Mouse (Mus musculus): ENCODE data around the gene Gal3st2c. TPM values are rescaled to one million over a fixed set of nuclear protein-coding genes. Genes with fewer than 3 reads are reported as not detected.
"Not testable (repeated sequence)": the region's sequence is repeated elsewhere in the genome, so short reads cannot be mapped to it uniquely, and the experiment has no call there.

Gene Gal3st2c
- polyA plus RNA-seq (2015; fragmentation: Nextera tagmentation; extraction: Ambion mirVana), result not detected in 2 replicates

- H3K9me3 ChIP-seq (ENCODE audit: control insufficient read depth, low read length); H3K4me3 ChIP-seq (ENCODE audit: low read length); ATAC-seq (ENCODE audit: low read depth); H3K27me3 ChIP-seq (ENCODE audit: control insufficient read depth, insufficient read depth, low read depth, low read length); H3K4me1 ChIP-seq (replicated peaks; ENCODE audit: control insufficient read depth, insufficient read depth, low read length); H3K4me2 ChIP-seq (ENCODE audit: low read depth, low read length); H3K9ac ChIP-seq (ENCODE audit: low read length); H3K36me3 ChIP-seq (ENCODE audit: control insufficient read depth, insufficient read depth, low read length); H3K27ac ChIP-seq (ENCODE audit: low read length): not testable (repeated sequence)
- 77% methylated on average over 7 of the region's 8 CpGs for WGBS
Observed at GRCm38 (mm10) chr1:93990209-93990608, at the start of gene Gal3st2c. Gal3st2c (plus strand) TSS chr1:93990509.

GRCm38 (mm10) chr1:93949087-93949486 is 41.2 kb upstream of the Gal3st2c start:
- WGBS, result no CpG with 5 or more reads among the region's 11 CpGs
- not testable (repeated sequence) for H3K4me3 ChIP-seq (ENCODE audit: low read length); H3K9ac ChIP-seq (ENCODE audit: low read length); H3K4me2 ChIP-seq (ENCODE audit: low read depth, low read length); H3K27ac ChIP-seq (ENCODE audit: low read length); H3K4me1 ChIP-seq (replicated peaks; ENCODE audit: control insufficient read depth, insufficient read depth, low read length); H3K9me3 ChIP-seq (ENCODE audit: control insufficient read depth, low read length); H3K36me3 ChIP-seq (ENCODE audit: control insufficient read depth, insufficient read depth, low read length); H3K27me3 ChIP-seq (ENCODE audit: control insufficient read depth, insufficient read depth, low read depth, low read length)
- peak; percentile 60 for ATAC-seq (ENCODE audit: low read depth)

GRCm38 (mm10) chr1:93966489-93966888 is 23.8 kb upstream of the Gal3st2c start:
- WGBS, result no CpG with 5 or more reads among the region's 1 CpGs
- H3K36me3 ChIP-seq (ENCODE audit: control insufficient read depth, insufficient read depth, low read length), result not testable (repeated sequence)

GRCm38 (mm10) chr1:93970380-93970779 is 19.9 kb upstream of the Gal3st2c start:
- H3K27ac ChIP-seq (ENCODE audit: low read length); H3K9ac ChIP-seq (ENCODE audit: low read length); H3K36me3 ChIP-seq (ENCODE audit: control insufficient read depth, insufficient read depth, low read length); H3K4me3 ChIP-seq (ENCODE audit: low read length); H3K27me3 ChIP-seq (ENCODE audit: control insufficient read depth, insufficient read depth, low read depth, low read length); H3K4me1 ChIP-seq (replicated peaks; ENCODE audit: control insufficient read depth, insufficient read depth, low read length); ATAC-seq (ENCODE audit: low read depth); H3K4me2 ChIP-seq (ENCODE audit: low read depth, low read length); H3K9me3 ChIP-seq (ENCODE audit: control insufficient read depth, low read length): not testable (repeated sequence)
- WGBS, result 43% methylated on average over 2 of the region's 5 CpGs

More at GRCm38 (mm10) chr1:93966489-93966888, 23.8 kb upstream of the Gal3st2c start:
- not testable (repeated sequence) for H3K4me1 ChIP-seq (replicated peaks; ENCODE audit: control insufficient read depth, insufficient read depth, low read length); H3K4me2 ChIP-seq (ENCODE audit: low read depth, low read length); H3K9me3 ChIP-seq (ENCODE audit: control insufficient read depth, low read length); H3K27ac ChIP-seq (ENCODE audit: low read length); H3K27me3 ChIP-seq (ENCODE audit: control insufficient read depth, insufficient read depth, low read depth, low read length); H3K4me3 ChIP-seq (ENCODE audit: low read length); H3K9ac ChIP-seq (ENCODE audit: low read length); ATAC-seq (ENCODE audit: low read depth)

- not testable (repeated sequence) for H3K9me3 ChIP-seq (ENCODE audit: control insufficient read depth, low read length); H3K27me3 ChIP-seq (ENCODE audit: control insufficient read depth, insufficient read depth, low read depth, low read length)
- WGBS, result no CpG with 5 or more reads among the region's 4 CpGs
Observed at GRCm38 (mm10) chr1:93970797-93971196, 19.5 kb upstream of the Gal3st2c start.

GRCm38 (mm10) chr1:93975764-93976163 is 14.5 kb upstream of the Gal3st2c start:
- WGBS, result no CpG with 5 or more reads among the region's 4 CpGs
- H3K9me3 ChIP-seq (ENCODE audit: control insufficient read depth, low read length); H3K4me2 ChIP-seq (ENCODE audit: low read depth, low read length); H3K9ac ChIP-seq (ENCODE audit: low read length); H3K4me3 ChIP-seq (ENCODE audit: low read length); H3K36me3 ChIP-seq (ENCODE audit: control insufficient read depth, insufficient read depth, low read length); ATAC-seq (ENCODE audit: low read depth); H3K27me3 ChIP-seq (ENCODE audit: control insufficient read depth, insufficient read depth, low read depth, low read length); H3K27ac ChIP-seq (ENCODE audit: low read length); H3K4me1 ChIP-seq (replicated peaks; ENCODE audit: control insufficient read depth, insufficient read depth, low read length): not testable (repeated sequence)

More at GRCm38 (mm10) chr1:93970797-93971196, 19.5 kb upstream of the Gal3st2c start:
- H3K27ac ChIP-seq (ENCODE audit: low read length); ATAC-seq (ENCODE audit: low read depth); H3K9ac ChIP-seq (ENCODE audit: low read length); H3K4me3 ChIP-seq (ENCODE audit: low read length); H3K4me2 ChIP-seq (ENCODE audit: low read depth, low read length); H3K36me3 ChIP-seq (ENCODE audit: control insufficient read depth, insufficient read depth, low read length); H3K4me1 ChIP-seq (replicated peaks; ENCODE audit: control insufficient read depth, insufficient read depth, low read length): not testable (repeated sequence)

- not testable (repeated sequence) for H3K4me3 ChIP-seq (ENCODE audit: low read length); H3K27ac ChIP-seq (ENCODE audit: low read length); H3K9me3 ChIP-seq (ENCODE audit: control insufficient read depth, low read length); H3K36me3 ChIP-seq (ENCODE audit: control insufficient read depth, insufficient read depth, low read length); H3K4me1 ChIP-seq (replicated peaks; ENCODE audit: control insufficient read depth, insufficient read depth, low read length); H3K27me3 ChIP-seq (ENCODE audit: control insufficient read depth, insufficient read depth, low read depth, low read length); H3K9ac ChIP-seq (ENCODE audit: low read length); ATAC-seq (ENCODE audit: low read depth); H3K4me2 ChIP-seq (ENCODE audit: low read depth, low read length)
- no CpG with 5 or more reads among the region's 7 CpGs for WGBS
Observed at GRCm38 (mm10) chr1:93978287-93978686, 12.0 kb upstream of the Gal3st2c start.

GRCm38 (mm10) chr1:93980932-93981331 is 9.4 kb upstream of the Gal3st2c start:
- H3K4me1 ChIP-seq (replicated peaks; ENCODE audit: control insufficient read depth, insufficient read depth, low read length); H3K4me3 ChIP-seq (ENCODE audit: low read length); H3K9me3 ChIP-seq (ENCODE audit: control insufficient read depth, low read length); H3K36me3 ChIP-seq (ENCODE audit: control insufficient read depth, insufficient read depth, low read length); H3K9ac ChIP-seq (ENCODE audit: low read length); H3K4me2 ChIP-seq (ENCODE audit: low read depth, low read length); H3K27me3 ChIP-seq (ENCODE audit: control insufficient read depth, insufficient read depth, low read depth, low read length); ATAC-seq (ENCODE audit: low read depth); H3K27ac ChIP-seq (ENCODE audit: low read length): not testable (repeated sequence)
- no CpG with 5 or more reads among the region's 2 CpGs for WGBS

GRCm38 (mm10) chr1:93986167-93986566 is 4.1 kb upstream of the Gal3st2c start:
- Histone ChIP-seq H3K9ac (ENCODE audit: low read length) (no peak overlapping the region), H3K4me2 (ENCODE audit: low read depth, low read length) (no peak overlapping the region), H3K27me3 (ENCODE audit: control insufficient read depth, insufficient read depth, low read depth, low read length) (no peaks in the 10 kb centered on the region), H3K4me1 (replicated peaks; ENCODE audit: control insufficient read depth, insufficient read depth, low read length) (no peaks in the 10 kb centered on the region), H3K36me3 (ENCODE audit: control insufficient read depth, insufficient read depth, low read length) (no peaks in the 10 kb centered on the region), H3K27ac (ENCODE audit: low read length) (no peak overlapping the region), H3K4me3 (ENCODE audit: low read length) (no peak overlapping the region), H3K9me3 (ENCODE audit: control insufficient read depth, low read length) (no peaks in the 10 kb centered on the region)
- no peak for ATAC-seq (ENCODE audit: low read depth)
- WGBS, result 72% methylated on average over 3 of the region's 3 CpGs

- Histone ChIP-seq H3K4me1 (replicated peaks; ENCODE audit: control insufficient read depth, insufficient read depth, low read length) (no peaks in the 10 kb centered on the region), H3K9me3 (ENCODE audit: control insufficient read depth, low read length) (no peaks in the 10 kb centered on the region), H3K4me3 (ENCODE audit: low read length) (no peak overlapping the region), H3K4me2 (ENCODE audit: low read depth, low read length) (no peak overlapping the region), H3K36me3 (ENCODE audit: control insufficient read depth, insufficient read depth, low read length) (no peaks in the 10 kb centered on the region), H3K9ac (ENCODE audit: low read length) (no peak overlapping the region), H3K27ac (ENCODE audit: low read length) (no peak overlapping the region), H3K27me3 (ENCODE audit: control insufficient read depth, insufficient read depth, low read depth, low read length) (no peaks in the 10 kb centered on the region)
- no peak for ATAC-seq (ENCODE audit: low read depth)
- 55% methylated on average over 3 of the region's 3 CpGs for WGBS
Observed at GRCm38 (mm10) chr1:93988786-93989185, 1.5 kb upstream of the Gal3st2c start.
